Mouse (Mus musculus): ENCODE measurements around the gene Zfp207.
"Not testable (repeated sequence)": the region's sequence is repeated elsewhere in the genome, so short reads cannot be mapped to it uniquely, and the experiment has no call there.

The Zfp207 gene

DNA sequence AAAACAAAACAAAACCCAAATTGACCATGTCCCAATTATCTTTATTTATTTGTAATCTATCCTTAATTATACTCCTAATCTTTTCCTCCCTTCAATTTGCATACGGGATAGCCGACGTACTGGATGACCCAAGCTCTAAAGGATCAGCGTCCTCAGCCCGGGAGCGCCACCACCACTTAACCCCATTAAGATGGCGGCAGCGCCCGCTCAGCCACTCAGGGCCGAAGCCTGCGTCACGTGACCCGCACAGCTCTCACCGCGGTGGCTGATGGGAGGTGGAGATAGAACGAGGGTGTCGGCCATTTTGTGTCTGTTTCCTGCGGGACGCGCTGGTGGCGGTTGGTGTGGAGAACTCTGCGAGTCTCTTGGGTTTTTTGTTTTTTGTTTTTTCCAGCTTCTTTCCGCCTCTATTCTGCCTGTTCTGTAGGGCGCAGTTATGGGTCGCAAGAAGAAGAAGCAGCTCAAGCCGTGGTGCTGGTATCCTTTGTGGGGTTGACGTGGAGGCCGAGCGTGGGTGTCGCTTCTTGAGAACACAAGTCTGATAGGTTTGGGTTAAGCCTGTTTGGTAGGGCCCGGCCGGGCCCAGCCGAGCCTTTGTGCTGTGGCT lies at the start of gene Zfp207:
Zfp207 (plus strand) TSS at position 261 of the 607 bp plus-strand sequence.
- DNase-seq (ENCODE audit: low spot score), result peak; percentile 98

DNA sequence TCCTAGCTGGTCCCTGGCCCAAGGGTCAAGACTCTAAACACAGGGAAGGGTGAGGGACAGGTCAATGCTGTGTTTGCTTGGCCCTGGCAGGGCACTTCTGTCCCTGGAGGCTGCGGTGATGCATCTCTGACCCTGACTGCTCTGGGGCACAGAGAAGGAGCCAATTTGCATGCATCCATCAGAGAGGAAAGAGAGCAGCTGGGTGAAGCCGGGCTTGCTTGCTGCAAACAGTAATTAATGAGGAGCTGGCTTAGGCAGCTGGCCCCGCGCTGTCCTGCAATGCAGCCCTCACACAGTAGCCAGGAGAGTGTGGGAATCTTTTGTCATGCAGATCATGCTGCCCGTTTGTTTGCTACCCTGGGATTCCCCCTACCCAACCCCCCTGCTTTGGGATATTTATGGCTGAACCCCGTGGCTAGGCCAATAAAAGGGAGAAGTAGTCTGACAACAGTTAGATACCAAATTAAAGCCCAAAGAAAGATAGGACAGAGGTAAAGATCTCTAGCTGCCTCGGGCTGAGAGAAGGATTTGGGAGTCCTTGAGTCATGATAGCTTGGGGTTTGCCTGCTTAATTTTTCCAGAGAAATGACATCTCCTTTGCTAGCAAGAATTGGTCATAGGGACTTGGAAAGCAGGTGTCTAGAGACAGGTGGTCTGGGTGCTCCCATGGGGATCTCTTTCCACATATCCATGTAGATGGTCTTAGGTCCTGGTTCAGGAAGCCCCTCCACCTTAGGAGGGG lies 47.3 kb upstream of the Zfp207 start:
- no peak for DNase-seq (ENCODE audit: low spot score)

DNA sequence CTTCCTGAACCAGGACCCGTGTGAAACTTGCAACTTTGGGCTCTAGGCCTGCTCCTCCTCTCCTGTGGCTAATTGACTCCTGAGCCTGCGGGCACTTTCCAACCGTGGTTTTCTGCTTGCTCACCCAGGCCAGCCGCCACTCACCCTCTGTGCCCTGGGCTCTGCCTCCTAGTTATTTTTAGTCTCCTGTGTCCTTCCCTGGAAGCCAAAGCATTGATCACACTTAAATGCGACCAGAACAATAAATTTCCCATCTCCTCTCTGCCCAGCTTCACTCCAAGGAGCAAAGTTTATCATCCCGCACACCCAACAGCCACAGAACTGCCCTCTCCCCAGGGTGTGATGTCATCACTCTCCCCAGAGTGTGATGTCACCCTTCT lies 46.7 kb upstream of the Zfp207 start:
- no peak for DNase-seq (ENCODE audit: low spot score)

GRCm38 (mm10) chr11:80342482-80342881 lies 40.6 kb upstream of the Zfp207 start:
- no peak for DNase-seq (ENCODE audit: low spot score)

GRCm38 (mm10) chr11:80351832-80352430 lies 31.1 kb upstream of the Zfp207 start:
- peak; percentile 78 for DNase-seq (ENCODE audit: low spot score)

GRCm38 (mm10) chr11:80354832-80355231 lies 28.2 kb upstream of the Zfp207 start:
- no peak for DNase-seq (ENCODE audit: low spot score)

DNA sequence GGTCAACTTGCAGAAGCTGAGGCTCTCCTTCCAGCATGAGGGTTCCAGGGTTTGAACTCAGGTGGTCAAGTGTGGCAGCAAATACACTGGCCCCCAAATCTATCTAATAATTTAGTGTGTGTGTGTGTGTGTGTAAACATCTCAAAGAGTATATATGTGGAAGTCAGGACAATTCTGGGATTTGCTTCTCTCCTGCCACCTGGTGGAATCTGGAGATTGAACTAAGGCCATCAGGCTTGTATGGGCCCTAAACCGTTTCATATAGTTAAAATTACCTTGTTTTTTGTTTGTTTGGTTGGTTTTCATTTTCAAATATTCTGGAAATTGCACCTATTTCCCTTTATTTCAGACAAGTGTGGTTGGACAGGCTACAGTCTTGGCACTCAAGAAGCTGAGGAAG lies 14.1 kb upstream of the Zfp207 start:
- DNase-seq (ENCODE audit: low spot score), result no peak

DNA sequence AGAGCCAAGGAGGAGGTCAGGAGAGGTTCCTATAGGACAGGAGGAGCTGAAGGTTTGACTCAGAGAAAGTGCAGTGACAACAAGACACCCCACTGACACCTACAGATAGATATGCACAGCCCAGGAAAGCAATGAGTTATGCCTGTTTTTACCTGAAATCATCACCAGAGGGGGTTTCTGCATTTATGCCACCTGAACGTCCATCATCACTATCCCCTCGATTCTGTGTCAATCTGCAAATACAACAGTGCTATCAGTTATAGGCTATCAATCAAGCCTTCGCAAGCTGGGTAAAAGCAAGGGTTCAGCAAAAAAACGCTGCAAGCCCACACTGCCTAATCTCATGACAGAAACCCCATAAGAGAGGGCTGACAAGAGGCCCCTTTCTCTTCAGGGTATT lies 6.4 kb upstream of the Zfp207 start:
- DNase-seq (ENCODE audit: low spot score), result no peak

- DNase-seq (ENCODE audit: low spot score), result peak; percentile 70
Measured at GRCm38 (mm10) chr11:80377712-80378451, 5.2 kb upstream of the Zfp207 start, which contains the start of gene 5730455P16Rik. 5730455P16Rik (minus strand) TSS chr11:80378034.

DNA sequence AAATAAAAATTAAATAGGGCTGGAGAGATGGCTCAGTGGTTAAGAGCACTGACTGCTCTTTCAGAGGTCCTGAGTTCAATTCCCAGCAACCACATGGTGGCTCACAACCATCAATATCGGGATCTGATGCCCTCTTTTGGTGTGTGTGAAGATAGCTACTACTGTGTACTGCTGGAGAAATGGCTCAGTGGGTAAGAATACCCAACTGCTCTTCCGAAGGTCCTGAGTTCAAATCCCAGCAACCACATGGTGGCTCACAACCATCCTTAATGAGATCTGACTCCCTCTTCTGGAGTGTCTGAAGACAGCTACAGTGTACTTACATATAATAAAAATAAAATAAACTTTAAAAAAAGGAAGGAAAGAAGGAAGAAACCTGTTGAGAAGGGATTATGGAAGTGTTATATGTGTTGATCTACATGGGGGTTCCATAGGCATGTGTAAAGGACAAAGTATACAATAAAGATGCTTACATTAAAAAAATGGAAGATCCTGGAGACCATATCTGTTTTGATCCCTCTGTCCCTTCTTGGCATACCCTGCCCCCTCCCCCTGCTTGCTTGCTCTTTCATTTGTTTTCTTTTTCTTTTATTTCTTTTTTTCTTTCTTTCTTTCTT lies 4.5 kb upstream of the Zfp207 start:
- not testable (repeated sequence) for DNase-seq (ENCODE audit: low spot score)

DNA sequence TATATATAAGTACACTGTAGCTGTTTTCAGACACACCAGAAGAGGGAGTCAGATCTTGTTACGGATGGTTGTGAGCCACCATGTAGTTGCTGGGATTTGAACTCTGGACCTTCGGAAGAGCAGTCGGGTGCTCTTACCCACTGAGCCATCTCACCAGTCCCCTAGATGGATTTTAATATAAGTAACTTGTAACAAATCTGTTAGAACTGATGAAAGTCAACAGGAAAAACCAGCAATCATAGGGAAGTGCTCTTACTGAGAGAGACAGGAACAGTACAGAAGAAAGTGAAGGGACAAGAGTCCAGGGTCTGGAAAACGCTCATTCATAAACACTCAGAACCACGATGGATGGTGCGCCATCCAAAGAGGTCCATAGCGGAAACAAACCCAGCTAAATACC lies 3.9 kb upstream of the Zfp207 start:
- not testable (repeated sequence) for DNase-seq (ENCODE audit: low spot score)

GRCm38 (mm10) chr11:80382626-80383018 lies 457 bp upstream of the Zfp207 start:
- peak; percentile 14 for DNase-seq (ENCODE audit: low spot score)

- peak; percentile 50 for DNase-seq (ENCODE audit: low spot score)
Measured at GRCm38 (mm10) chr11:80383626-80384046, 557 bp downstream of the Zfp207 start.

- DNase-seq (ENCODE audit: low spot score), result no peak
Measured at GRCm38 (mm10) chr11:80384461-80384860, 1.4 kb downstream of the Zfp207 start.

DNA sequence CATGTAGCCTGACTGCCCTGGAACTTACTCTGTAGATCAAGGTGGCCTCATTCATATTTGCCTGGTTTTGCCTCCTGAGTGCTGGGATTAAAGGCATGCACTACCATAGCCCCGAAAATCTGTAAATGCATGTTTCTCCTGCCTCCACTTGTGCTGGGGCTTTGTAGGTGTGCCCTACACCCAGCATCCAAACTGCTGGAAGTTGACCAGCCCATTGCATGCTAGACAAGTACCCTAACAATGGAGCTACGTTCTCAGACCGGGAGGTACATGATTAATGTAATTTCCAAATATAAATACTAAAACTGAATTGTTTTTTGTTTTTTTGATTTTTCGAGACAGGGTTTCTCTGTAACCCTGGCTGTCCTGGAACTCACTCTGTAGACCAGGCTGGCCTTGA lies 2.0 kb downstream of the Zfp207 start:
- DNase-seq (ENCODE audit: low spot score), result no peak

- no peak for DNase-seq (ENCODE audit: low spot score)
Measured at GRCm38 (mm10) chr11:80386790-80387189, 3.7 kb downstream of the Zfp207 start.

DNA sequence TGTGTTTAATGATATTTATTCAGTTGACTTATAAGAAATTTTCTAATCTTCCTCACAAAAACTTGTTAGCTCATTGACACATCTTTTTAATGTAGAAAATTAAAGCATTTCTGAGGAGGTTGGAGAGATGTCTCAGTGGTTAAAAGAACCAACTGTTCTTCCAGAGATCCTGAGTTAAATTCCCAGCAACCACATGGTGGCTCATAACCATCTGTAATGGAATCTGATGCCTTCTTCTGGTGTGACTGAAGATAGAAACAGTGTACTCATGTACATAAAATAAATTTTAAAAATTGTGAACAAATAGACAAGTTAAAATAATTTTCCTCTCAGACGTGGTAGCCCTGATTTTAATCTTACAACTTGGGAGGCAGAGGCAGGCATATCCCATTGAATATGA lies 6.8 kb downstream of the Zfp207 start:
- DNase-seq (ENCODE audit: low spot score), result no peak

- DNase-seq (ENCODE audit: low spot score), result no peak
Measured at GRCm38 (mm10) chr11:80391407-80392120, 8.5 kb downstream of the Zfp207 start.

GRCm38 (mm10) chr11:80395930-80396329 lies 12.9 kb downstream of the Zfp207 start:
- no peak for DNase-seq (ENCODE audit: low spot score)

DNA sequence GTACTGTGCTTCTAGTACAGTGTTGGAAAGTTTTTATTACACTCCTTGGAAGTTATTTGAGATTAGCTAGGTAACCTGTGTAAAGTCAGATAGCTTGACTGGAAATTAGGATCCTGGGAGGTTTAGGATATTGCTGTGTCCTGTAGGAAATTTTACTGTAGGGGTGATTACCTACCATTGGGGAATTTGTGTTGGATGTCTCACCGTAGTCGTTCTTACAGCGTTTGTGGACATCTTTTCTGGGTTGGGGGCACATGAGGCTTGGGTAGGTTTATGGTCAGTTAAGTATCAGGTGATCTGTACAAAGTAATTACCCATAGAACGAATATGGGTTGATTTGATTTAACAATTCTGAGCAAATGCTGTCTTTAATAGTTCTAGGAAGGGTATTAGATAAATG lies 13.5 kb downstream of the Zfp207 start:
- no peak for DNase-seq (ENCODE audit: low spot score)

GRCm38 (mm10) chr11:80407878-80408277 lies 24.8 kb downstream of the Zfp207 start:
- not testable (repeated sequence) for DNase-seq (ENCODE audit: low spot score)

Measured in lung, postnatal 25 days (tissue).